Mouse (Mus musculus) kidney, adult 2 months (tissue): ENCODE data around the gene Atp11a.

Experiments
- CTCF ChIP-seq: fragments of 200-500 bp; conservative IDR thresholded peaks from 2 replicates; pipeline ENCODE4 v1.5.1; 2011; ENCODE audit warnings: low read depth, mild to moderate bottlenecking, control low read depth, low read length, moderate library complexity, mixed read lengths; ENCODE audit not compliant: insufficient read depth, insufficient read length
- POLR2A ChIP-seq: fragments of 200-500 bp; IDR thresholded peaks from one replicate; pipeline ENCODE4 v1.6.1; 2011; ENCODE audit warnings: low read depth, low read length, control low read depth

DNA sequence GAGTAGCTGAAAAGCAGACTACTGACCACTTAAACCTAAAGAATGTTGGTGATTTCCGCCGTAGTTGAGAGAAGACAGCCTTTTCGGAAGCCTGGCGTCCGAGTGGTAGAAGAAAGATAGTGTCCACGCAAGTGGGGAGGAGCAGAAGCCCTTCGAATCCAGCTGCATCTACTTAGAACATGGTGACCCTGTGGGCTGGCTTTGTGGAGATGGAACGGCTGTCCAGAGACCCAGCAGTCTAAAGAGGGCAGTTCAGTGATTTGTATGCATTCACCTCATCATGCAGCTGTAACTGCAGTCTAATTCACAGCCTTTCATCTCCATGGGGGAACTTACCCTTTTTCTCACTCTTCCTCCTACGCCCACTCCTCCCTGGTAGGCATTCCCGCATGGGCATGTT is 44.8 kb downstream of the Atp11a start:
- no peak for TF ChIP-seq CTCF
- TF ChIP-seq POLR2A = no peak
